Mouse (Mus musculus) stomach, embryonic 14.5 days (tissue): ENCODE results near the gene Taf6. TPM values are rescaled to one million over a fixed set of nuclear protein-coding genes. Genes with fewer than 3 reads are reported as not detected.
A peak's percentile ranks its signal among the peaks of the same experiment; 100 is the strongest.

ENCODE experiments used
- ATAC-seq: fragments of 200-750 bp; cut with Nextera tagmentation; 2 replicates; pipeline ENCODE4 v1.8.0; 2017; ENCODE audit warnings: low read depth, moderate TSS enrichment; ENCODE audit not compliant: insufficient number of reproducible peaks, insufficient read depth, low FRiP score
- H3K27ac ChIP-seq: fragments of 300-500 bp; sonication (generic); 2 replicates; pipeline ENCODE4 v1.5.1; 2014; ENCODE audit warnings: mild to moderate bottlenecking, low read length, moderate library complexity, mixed read lengths
- H3K27me3 ChIP-seq: fragments of 300-500 bp; sonication (generic); 2 replicates; pipeline ENCODE4 v1.6.1; 2014; ENCODE audit warnings: low read length, control low read depth, mixed read lengths; ENCODE audit not compliant: control insufficient read depth, insufficient read depth
- H3K36me3 ChIP-seq: fragments of 300-500 bp; sonication (generic); 2 replicates; pipeline ENCODE4 v1.6.1; 2014; ENCODE audit warnings: mild to moderate bottlenecking, control low read depth, low read length, moderate library complexity, mixed read lengths; ENCODE audit not compliant: control insufficient read depth, insufficient read depth
- H3K4me1 ChIP-seq: fragments of 300-500 bp; sonication (generic); 2 replicates; pipeline ENCODE4 v1.6.1; 2014; ENCODE audit warnings: low read length, control low read depth, mixed read lengths; ENCODE audit not compliant: control insufficient read depth, insufficient read depth
- H3K4me2 ChIP-seq: fragments of 300-500 bp; sonication (generic); replicated peaks from 2 replicates; pipeline ENCODE4 v1.6.1; 2014; ENCODE audit warnings: low read depth, low read length, control low read depth
- H3K4me3 ChIP-seq: fragments of 300-500 bp; sonication (generic); 2 replicates; pipeline ENCODE4 v1.5.1; 2014; ENCODE audit warnings: low read depth, low read length, control low read depth
- H3K9ac ChIP-seq: fragments of 300-500 bp; sonication (generic); replicated peaks from 2 replicates; pipeline ENCODE4 v1.6.1; 2014; ENCODE audit warnings: low read depth, mild to moderate bottlenecking, control low read depth, low read length, moderate library complexity, mixed read lengths
- H3K9me3 ChIP-seq: fragments of 300-500 bp; sonication (generic); 2 replicates; pipeline ENCODE4 v1.6.1; 2016; ENCODE audit warnings: low read depth, low read length, control low read depth; ENCODE audit not compliant: control insufficient read depth
- WGBS: fragments of 180-500 bp; shearing (Covaris S2); extraction: QIAGEN DNeasy Blood & Tissue Kit; methylation state at CpG from one replicate; pipeline ENCODE4 v1.1.7; 2014; 5-methylcytosine and 5-hydroxymethylcytosine counted together
- polyA plus RNA-seq: library from polyadenylated mRNA; unstranded; fragments of >200 nt; fragmentation: Nextera tagmentation; extraction: Ambion mirVana; gene quantifications from 2 replicates; pipeline ENCODE4 v1.2.1, GENCODE M21; 2014

Gene Taf6
- polyA plus RNA-seq, 1 experiment from 2014 or later, result 89.8 TPM

GRCm38 (mm10) chr5:138163046-138163445 is 24.2 kb downstream of the Taf6 start:
- Histone ChIP-seq H3K4me3 (no peak overlapping the region), H3K36me3 (peaks cover 57% of the 10 kb centered on the region), H3K27me3 (no peaks in the 10 kb centered on the region), H3K9me3 (no peaks in the 10 kb centered on the region), H3K4me2 (no peak overlapping the region), H3K4me1 (peaks cover 7% of the 10 kb centered on the region; the same call in 1 of the 2 replicates), H3K27ac (no peak overlapping the region), H3K9ac (no peak overlapping the region)
- WGBS, result 59% methylated on average over 6 of the region's 6 CpGs
- no peak for ATAC-seq

- under 1% methylated on average over 42 of the region's 42 CpGs for WGBS
- Histone ChIP-seq H3K9ac (peak within 1 kb of the TSS; percentile 87), H3K27me3 (no peaks in the 10 kb centered on the region), H3K27ac (peak within 1 kb of the TSS; percentile 74; the same call in 1 of the 2 replicates), H3K9me3 (no peaks in the 10 kb centered on the region), H3K4me2 (peak within 1 kb of the TSS; percentile 70), H3K36me3 (peaks cover 37% of the 10 kb centered on the region), H3K4me1 (peaks cover 7% of the 10 kb centered on the region; the same call in 1 of the 2 replicates), H3K4me3 (peak within 1 kb of the TSS; percentile 86)
- peak; percentile 94 for ATAC-seq
Observed at GRCm38 (mm10) chr5:138160842-138161665, 26.2 kb downstream of the Taf6 start, which contains the start of gene Cops6. Cops6 (plus strand) TSS chr5:138161071.

- Histone ChIP-seq H3K27me3 (no peaks in the 10 kb centered on the region), H3K27ac (peak overlapping the region; percentile 74; the same call in 1 of the 2 replicates)
- ATAC-seq, result no peak
Observed at GRCm38 (mm10) chr5:138160224-138160762, 27.0 kb downstream of the Taf6 start.

GRCm38 (mm10) chr5:138155443-138155976 is 31.7 kb downstream of the Taf6 start, which contains the start of gene Zfp113:
Zfp113 (minus strand) TSS chr5:138155744.
- peaks cover 15% of the 10 kb centered on the region for H3K36me3 ChIP-seq
- peak within 1 kb of the TSS; percentile 82 for H3K9ac ChIP-seq
- peak within 1 kb of the TSS; percentile 79 for H3K4me3 ChIP-seq
- H3K9me3 ChIP-seq, result no peaks in the 10 kb centered on the region
- WGBS, result under 1% methylated on average over 31 of the region's 31 CpGs
- no peaks in the 10 kb centered on the region for H3K27me3 ChIP-seq
- ATAC-seq, result peak; percentile 96
- H3K4me1 ChIP-seq, result no peaks in the 10 kb centered on the region; the same call in 1 of the 2 replicates
- peak within 1 kb of the TSS; percentile 67 for H3K4me2 ChIP-seq
- peak within 1 kb of the TSS; percentile 91 for H3K27ac ChIP-seq

More at GRCm38 (mm10) chr5:138160224-138160762, 27.0 kb downstream of the Taf6 start:
- Histone ChIP-seq H3K36me3 (peaks cover 29% of the 10 kb centered on the region), H3K9me3 (no peaks in the 10 kb centered on the region), H3K9ac (peak overlapping the region; percentile 87; the same call in 1 of the 2 replicates), H3K4me3 (peak overlapping the region; percentile 86), H3K4me2 (peak overlapping the region; percentile 34), H3K4me1 (peaks cover 7% of the 10 kb centered on the region; the same call in 1 of the 2 replicates)
- WGBS, result 66% methylated on average over 7 of the region's 7 CpGs

GRCm38 (mm10) chr5:138154390-138154789 is 32.9 kb downstream of the Taf6 start:
- Histone ChIP-seq H3K27me3 (no peaks in the 10 kb centered on the region), H3K9ac (peak overlapping the region; percentile 82), H3K4me3 (peak overlapping the region; percentile 79), H3K4me2 (peak overlapping the region; percentile 67), H3K36me3 (peaks cover 20% of the 10 kb centered on the region), H3K4me1 (no peaks in the 10 kb centered on the region; the same call in 1 of the 2 replicates), H3K27ac (no peak overlapping the region), H3K9me3 (no peaks in the 10 kb centered on the region)
- WGBS, result 72% methylated on average over 3 of the region's 3 CpGs
- no peak for ATAC-seq

GRCm38 (mm10) chr5:138138585-138138984 is 48.7 kb downstream of the Taf6 start:
- Histone ChIP-seq H3K4me3 (no peak overlapping the region), H3K4me1 (no peaks in the 10 kb centered on the region), H3K27ac (no peak overlapping the region), H3K36me3 (peaks cover 14% of the 10 kb centered on the region), H3K9ac (no peak overlapping the region), H3K27me3 (no peaks in the 10 kb centered on the region), H3K4me2 (no peak overlapping the region), H3K9me3 (no peaks in the 10 kb centered on the region)
- no peak for ATAC-seq
- 53% methylated on average over 4 of the region's 4 CpGs for WGBS

GRCm38 (mm10) chr5:138137935-138138549 is 49.2 kb downstream of the Taf6 start:
- H3K4me1 ChIP-seq, result no peaks in the 10 kb centered on the region
- no peaks in the 10 kb centered on the region for H3K27me3 ChIP-seq
- H3K9me3 ChIP-seq, result no peaks in the 10 kb centered on the region
- 0 out of 2 replicates have a peak, but pooled peaks have one; percentile 42 for ATAC-seq
- 60% methylated on average over 8 of the region's 8 CpGs for WGBS
- H3K36me3 ChIP-seq, result peaks cover 20% of the 10 kb centered on the region
- no peak overlapping the region for H3K9ac ChIP-seq
- no peak overlapping the region for H3K4me2 ChIP-seq
- no peak overlapping the region for H3K4me3 ChIP-seq
- H3K27ac ChIP-seq, result no peak overlapping the region

- no peak overlapping the region for H3K9ac ChIP-seq
- no peak overlapping the region for H3K4me3 ChIP-seq
- no peaks in the 10 kb centered on the region for H3K9me3 ChIP-seq
- no peak for ATAC-seq
- no peaks in the 10 kb centered on the region for H3K4me1 ChIP-seq
- no peak overlapping the region for H3K4me2 ChIP-seq
- WGBS, result 66% methylated on average over 4 of the region's 4 CpGs
- H3K27ac ChIP-seq, result no peak overlapping the region
- peaks cover 27% of the 10 kb centered on the region for H3K36me3 ChIP-seq
- H3K27me3 ChIP-seq, result no peaks in the 10 kb centered on the region
Observed at GRCm38 (mm10) chr5:138137257-138137656, 50.0 kb downstream of the Taf6 start.
